Mouse (Mus musculus): ENCODE data around the gene Fmod. TPM values are rescaled to one million over a fixed set of nuclear protein-coding genes. Genes with fewer than 3 reads are reported as not detected.

Fmod gene
- total RNA-seq, 2 experiments from 2014 or later, result 17.4 to 22.2 TPM

DNA sequence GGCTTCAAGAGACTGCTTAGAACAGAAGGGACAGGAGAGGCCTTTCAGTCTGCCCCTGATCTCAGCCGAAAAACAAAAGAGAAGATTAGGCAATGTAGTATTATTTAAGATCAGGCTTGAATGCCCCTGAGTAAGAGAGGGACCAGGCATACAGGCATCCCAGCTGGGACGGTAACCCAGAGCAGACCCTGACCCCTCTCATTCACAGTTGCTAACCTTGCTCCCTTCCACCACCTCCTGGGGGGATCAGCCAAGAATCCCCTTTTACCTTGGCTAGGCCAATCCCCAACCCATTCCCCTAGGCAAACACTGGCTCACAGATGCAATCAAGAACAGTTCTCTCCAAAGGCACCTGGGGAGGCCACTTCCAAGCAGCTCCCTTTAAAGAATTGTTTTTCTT is 39.7 kb downstream of the Fmod start:
- no peak for DNase-seq

DNA sequence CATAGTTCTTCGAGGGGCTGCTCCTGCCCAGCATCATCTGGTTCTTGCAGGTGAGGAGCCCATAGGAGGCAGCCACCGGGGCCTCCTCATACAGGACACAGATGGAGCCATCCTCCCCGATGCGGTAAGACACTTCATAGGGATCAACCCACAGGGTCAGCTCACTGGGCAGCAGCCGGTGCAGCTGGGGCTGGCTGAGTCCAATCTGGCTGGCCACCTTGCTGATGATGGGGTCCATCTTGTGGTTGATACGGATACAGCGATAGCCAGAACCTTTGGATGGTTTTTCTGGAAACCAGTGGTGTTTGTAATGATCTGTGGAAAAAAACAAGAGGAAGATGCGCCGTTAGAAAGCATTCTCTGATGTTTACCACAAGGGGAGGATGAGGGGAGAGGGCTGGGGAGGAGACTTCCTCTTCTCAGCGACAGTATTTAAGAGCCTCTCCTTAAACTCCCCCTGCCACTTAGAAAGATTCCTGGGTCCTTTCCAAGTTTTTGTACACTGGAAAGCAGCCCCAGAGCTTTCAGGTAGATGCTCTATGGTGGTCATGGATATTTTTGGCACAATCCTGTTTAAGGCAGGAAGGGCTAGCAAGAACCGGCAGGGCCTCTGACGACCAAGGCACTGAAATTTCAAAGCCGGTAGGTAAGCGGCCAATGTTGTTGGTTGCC is 40.5 kb downstream of the Fmod start:
- DNase-seq, result no peak

DNA sequence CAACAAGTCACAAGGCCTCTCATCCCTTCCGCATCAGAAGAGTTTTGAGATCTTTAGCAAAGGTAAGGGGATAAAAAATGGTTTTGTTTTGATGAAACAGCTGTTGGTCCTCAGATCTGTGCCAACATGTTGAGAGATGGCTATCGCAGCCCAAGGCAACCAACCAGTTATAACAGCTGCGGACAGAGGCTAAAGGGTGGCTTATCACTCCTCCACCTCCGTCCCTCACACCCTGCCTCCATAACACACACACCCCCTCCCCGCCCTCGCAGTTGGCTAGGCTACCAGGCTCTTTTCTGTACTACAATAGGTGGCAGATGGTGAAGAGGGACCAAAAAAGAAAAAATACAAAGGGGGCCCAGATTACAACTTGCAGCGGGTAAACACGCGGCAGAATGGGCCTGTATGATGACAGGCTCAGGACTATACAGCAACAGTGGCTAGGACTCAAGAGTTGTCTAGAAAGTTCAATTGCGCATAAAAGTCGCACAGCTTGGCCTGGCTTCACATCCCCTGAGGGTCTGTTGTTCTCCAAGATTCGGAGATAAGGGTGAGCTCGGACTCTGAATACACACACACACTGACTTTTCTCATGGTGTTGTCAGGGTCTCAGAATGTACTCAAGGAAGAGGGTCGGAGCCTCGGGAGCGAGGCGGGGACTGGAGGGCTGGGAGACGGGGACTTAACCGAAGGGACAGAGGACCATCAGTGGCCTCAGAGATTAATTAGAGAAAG is 41.2 kb downstream of the Fmod start:
- DNase-seq, result peak; percentile 43

DNA sequence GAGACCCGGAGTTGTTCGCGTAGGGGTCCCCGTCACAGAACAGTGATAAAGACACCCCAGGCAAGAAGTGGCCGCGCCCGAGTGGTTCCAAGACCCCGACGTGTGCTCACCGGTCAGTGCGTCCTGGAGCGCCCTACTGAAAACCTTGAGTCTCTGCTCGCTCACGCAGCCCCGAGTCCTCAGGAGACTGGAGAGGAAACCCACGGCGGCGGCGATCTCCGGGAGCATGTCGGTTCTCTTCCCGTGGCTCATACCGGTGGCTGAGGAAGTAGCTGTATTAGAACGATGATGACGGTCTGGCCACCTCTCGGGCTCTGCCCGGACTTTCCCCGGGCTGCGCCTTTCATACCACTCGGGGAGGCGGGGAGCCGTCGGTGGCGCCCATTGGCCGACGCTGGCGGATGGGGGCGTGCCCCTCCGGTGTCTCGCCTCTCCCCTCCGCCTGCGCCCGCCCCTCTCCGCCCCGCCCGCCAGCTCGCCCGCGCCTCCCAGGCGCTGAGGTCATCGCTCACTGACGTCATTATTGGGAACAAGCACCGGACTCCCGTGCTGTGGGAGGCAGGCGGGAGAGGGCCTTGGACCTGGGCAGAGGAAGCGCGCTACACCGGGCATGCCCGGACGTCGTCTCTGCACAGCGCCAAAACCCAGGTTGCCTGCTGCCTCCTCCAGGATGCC is 41.9 kb downstream of the Fmod start, which contains the start of gene Btg2:
TSS of gene Btg2 (minus strand) at position 319 of the 675 bp plus-strand sequence.
- peak; percentile 99 for DNase-seq

DNA sequence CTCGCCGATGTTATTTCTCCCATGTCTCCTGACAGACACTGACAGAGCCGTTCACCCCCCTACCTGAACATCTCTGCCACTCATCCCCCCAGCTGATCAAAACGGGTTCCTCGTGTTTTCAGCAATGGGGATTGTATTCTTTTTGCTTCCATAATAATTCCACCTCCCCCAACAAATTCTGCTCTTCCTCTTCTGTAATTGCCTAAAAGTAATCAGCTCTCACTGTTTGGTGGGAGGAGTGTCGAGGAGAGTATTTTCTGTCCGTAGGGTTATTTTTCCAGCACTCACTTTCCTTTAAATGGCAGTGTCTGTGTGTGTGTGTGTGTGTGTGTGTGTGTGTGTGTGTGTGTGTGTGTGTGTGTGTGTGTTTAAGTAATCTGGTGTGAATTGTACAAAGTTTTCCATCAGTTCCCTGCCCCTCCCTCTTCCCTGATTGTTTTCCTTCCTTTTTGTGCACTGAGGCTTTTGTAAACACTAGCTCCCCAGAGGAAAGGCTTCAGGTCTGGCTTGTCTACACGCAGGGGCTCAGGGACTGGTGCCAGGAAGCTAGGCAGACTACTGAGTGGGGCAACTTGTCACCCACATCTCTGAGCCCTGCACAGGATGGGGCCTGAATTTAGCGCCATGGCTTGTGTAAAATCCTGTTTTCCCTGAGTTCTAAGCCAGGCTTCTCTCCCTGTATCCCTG is 42.6 kb downstream of the Fmod start:
- DNase-seq, result peak; percentile 63

DNA sequence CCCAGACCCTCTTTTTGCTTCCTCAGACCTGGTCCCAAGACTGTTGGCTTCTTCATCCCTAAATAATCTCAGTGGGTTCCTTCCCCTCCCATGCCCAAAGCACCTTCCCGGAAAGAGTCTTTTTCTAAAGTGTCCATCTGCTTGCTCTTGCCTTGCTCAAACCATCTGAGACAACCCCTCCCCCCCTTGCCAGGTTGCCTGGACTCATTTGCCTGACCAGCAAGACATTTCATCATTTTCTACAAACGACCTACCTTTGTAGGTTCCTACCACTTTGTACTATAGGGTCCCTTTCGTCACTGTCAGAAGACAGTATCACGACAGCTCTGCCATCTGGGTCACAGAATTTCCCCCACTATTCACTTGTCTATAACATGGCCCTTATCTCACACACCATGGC is 43.4 kb downstream of the Fmod start:
- no peak for DNase-seq

DNA sequence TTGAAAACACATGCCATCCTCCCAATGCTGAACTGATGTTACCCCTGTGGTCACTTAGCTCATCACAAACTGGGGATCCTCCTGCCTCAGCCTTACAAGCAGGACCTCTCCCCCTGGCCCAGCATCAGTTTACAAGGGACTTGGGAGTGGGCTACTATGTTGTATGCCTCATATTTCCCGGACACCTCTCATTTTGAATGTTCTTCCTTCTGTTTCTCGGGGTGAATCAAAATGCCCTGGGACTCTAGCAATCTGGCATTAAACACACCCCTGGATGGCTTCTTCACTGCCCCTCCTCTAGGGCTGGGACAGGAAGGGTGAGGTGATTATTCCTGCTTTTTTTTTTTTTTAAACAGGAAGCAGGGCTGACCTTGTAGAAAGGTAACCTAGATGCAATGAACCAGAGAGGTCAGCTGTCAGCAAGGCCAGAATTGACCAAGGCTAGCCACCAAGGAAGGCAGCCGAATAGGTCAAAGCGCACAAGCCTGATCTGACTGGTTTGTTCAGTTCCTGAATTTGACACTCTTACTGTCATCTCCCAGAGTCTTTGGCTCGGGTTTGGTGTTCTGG is 43.9 kb downstream of the Fmod start:
- no peak for DNase-seq

DNA sequence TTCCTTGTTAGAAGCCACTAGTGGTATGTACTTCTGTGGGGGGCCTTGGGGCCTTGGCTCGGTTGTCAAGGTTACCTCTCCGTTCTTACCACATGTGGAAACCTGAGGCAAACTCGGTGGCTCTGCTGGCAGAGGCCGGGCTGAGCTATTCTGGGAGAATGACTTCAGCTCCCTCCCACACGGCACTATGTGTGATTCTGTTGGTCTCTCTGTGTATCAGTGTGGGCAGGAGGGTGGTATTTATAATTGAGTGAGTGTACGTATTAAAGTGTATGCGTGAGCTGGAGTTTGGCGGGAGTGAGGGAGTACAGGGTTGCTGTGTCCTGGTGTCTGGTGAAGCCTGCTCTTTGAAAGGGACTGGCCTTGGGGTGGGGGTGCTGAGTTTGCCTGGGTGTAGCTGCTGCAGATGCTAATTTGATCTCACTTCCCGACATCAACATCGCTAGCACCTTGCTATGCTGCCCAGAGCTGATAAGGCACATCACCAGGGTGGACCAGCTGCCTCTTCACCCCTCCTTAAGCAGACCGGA is 46.0 kb downstream of the Fmod start:
- DNase-seq, result peak; percentile 74

DNA sequence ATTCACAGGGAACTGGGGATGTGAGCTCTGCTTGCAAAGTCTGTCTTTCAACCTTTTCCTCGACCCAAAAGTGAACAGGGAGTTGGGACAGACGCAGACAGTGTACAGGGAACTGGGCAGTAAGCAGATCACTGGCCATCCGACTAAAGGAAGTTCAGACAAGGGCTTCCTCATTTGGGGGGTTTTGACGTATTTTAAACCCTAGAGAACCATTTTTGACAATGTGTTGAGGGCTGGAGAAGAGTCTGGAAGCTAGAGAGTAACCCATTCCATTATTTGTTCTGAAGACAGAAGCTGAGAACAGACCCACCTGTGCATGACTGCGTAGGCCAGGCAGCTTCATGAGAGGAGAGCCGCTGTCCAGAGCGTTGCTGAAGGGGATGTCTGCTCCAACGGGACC is 46.6 kb downstream of the Fmod start:
- no peak for DNase-seq

DNA sequence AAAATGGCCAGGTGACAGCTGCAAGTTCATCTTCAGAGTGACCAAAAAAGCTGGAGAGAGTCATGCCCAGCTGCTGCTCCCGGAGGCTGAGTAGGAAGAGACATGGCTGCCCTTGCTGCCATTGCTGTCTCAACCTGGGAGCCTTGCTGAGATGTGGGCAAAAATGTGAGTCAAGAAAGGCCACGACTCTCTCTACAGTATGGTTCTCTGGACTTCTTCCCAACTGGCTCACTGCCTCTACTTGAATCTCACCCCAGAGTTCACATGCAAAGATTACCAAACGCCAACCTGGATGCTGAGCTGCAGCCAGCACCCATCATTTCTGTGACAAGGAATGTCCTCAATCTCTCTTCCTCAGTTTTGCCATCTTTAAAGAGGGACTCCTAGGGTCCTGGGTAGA is 47.1 kb downstream of the Fmod start:
- DNase-seq, result peak; percentile 48

DNA sequence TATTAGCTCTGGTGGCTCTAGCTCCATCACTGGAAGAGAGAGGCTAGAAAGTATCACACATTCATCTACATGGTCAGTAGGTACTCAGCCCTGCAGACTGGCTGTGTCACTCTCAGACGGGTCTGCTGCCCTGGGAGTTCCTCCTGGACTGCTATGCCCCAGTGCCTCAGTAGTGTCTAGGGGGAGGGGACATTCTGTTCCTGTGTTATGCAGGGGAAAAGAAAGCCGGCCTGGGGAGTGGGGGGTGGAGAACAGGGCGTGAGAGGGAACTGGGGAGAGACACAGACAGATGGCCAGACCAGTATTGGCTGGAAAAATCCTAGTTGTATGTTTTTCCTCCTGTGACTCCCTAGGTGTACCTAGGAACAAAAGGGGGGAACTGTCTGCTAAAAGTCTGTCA is 49.0 kb downstream of the Fmod start:
- no peak for DNase-seq

DNA sequence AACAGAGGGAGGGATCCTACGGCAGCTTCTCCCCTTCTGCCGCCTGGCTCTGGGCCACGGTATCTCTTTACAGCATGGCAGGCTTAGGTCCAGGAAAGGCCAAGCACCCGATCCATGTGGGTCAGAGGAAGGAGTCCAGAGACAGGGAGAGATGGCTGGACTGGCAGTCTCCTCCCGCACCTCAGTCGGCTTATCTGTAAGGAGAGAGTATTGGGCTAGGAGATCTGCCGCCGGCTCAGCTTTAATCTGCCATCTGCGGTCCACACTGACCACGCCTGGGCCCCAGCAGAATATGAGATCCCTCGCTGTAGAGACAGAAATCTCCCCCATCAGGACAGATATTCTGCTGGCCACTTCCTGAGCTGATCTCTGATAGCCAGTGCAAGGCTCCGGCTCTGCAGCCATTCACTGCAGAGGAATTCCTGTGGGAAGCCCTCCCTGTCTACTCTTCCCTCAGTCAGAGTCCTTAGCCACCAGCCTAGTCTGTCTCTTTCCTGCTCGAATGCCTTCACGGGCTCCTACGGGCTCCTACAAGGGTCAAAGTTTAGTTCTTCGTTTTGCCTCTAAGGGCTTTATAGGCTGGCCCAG is 49.9 kb downstream of the Fmod start:
- peak; percentile 34 for DNase-seq

DNA sequence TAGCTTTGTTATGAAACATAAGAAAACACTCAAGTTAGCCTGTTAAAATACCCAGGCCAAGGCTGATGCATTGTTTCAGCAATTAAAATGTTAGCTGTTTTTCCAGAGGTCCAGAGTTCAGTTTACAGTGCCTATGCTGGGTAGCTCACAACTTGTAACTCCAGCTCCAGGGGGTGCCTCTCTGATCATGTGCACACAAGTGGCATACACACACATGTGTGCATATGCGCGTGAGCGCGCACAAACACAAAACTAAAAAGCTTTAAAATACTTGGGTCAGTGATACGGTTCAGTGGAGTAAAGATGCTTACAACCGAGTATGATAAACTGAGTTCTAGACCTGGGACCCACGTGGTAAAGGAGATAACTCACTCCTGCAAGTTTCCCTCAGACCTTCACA is 52.0 kb downstream of the Fmod start:
- DNase-seq, result no peak

DNA sequence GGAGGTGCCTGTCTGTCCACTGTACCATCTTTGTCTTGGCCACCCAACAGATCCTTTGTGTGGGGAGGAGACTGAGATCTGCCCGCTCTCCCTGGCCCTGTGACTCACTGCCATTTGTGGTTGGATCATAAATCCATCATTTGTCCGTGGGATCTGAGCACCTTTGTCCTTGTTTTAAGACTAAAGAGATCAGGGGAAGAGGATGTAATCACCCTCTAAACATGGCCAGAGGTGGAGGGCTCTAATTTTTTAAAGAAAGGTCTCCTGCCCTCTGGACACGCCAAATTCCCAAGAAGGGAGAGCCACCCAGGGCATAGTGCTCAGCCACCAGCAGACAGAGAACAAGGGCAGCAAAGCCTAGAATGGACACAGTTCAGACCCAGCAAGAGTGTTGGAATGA is 54.8 kb downstream of the Fmod start:
- no peak for DNase-seq

DNA sequence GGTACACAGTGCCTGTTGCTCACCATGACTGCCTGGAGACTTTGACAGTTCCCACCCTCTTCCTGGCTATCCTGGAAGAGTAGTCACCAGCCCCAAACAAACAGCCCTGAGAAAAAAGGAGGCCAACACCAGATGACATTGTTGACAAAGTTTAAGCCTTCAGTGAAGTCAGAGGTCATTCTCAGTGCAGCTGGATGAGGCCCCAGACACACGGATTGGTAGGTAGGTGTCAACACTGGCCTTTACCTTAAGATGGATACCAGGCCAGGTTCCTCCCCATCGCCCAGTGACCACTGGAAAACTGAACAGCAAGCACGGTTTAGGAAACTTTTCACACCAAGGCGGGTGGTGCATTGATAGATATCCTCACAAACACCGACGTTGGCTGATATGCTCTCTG is 55.3 kb downstream of the Fmod start:
- DNase-seq, result peak; percentile 14

DNA sequence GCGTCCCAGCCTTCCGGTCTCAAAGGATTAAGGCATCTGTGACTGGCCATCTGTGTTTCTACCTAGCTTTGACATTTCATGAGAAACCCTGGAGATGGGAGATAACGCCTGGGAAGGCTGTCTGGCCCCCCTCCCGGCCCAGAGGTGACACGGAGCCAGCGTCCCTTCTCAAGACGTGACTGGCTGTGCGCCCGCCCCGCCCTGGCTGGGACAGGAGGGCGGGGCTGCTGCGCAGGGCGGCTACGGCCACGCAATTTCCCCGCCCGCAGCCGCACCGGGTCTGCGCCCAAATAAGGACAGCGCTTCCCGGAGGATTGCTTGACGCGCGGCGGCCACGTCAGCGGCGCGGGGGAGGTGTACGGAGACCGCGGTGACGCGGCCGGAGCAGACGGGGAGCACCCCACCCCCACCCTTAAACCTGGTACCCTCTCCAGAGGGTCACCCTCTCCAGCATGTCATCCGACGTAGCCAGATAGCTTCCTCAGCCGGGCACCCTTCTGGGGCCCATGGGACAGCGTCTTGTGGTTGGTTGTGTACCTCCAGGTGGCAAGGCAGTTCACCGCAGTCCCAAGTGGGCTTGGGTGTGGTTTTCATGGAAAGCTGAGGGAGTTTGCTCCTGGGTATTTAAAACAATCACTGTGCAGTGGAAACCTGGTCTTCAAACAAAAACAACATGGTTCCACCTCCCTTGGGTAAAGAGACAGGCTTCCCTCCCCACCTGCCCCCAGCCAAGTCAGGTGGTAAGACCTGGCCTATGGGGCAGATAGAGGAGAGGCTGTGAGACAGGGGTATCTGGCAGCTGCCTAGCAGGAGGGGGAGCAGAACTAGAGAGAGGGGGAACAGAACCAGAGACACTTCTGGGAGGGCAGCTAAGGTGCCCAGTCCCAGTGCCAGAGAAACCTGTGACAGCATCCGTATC is 56.1 kb downstream of the Fmod start:
- peak; percentile 97 for DNase-seq

DNA sequence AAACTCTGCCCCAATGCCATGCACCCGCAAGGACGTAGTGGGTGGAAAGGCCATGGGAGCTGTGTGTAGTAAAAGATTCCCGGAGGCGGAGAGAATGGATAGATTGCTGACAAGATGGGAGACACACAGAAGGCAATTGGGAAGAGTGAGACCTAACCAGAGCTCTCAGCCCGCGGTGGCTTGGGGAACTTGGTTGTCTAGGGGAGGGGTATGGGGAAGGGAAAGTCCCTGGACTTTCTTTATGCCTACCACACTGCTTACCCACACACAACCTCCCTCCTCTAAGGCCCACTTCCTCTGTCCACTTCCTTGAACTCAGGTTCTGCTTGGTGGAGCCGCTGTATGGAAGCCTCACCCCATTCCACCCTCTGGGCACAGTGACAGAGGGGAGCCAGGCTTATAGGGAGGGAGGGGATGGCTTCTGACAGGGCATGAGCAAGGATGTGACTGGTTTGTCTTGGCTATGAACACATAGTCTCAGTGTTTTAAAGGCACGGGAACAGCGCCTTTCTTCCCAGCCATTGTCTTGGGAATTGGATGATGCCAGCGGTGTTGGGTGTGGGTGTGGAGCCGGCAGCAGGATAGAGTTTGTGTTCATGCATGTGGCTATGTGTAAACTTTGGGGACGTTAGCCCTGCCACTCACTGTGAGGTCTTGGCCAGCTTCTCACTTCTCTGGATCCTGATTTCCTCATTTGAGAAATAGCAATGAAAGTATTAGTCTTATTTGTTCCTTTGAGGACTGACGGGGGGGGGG is 56.9 kb downstream of the Fmod start:
- DNase-seq, result peak; percentile 46

DNA sequence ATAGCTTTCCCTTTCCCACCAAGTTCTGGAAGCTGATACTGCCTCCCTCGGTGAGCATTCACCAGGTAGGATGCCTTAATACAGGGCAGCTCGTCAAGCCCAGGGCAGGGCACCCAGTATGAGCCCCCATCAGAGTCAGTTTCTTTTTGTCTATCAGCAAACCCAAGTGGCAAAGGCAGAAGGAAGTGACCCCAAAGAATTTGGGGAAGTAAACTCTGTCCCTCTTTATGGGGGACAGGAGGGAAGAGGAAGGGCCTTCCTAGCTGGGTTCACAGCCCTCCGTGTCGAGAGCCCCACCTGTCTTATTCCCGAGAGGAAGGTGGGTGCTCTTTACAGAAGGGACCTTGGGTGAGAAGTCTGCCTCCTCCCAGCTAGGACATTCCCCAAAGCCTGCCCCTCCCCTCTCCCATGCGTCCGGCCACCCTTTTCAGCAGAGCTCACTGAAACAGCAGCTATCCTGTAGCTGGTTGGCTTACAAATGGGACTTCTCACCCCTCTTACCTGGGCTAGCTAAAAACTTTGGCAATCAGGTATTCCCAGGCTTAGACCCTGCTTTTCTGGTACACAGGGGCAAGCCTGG is 58.1 kb downstream of the Fmod start:
- DNase-seq, result no peak

DNA sequence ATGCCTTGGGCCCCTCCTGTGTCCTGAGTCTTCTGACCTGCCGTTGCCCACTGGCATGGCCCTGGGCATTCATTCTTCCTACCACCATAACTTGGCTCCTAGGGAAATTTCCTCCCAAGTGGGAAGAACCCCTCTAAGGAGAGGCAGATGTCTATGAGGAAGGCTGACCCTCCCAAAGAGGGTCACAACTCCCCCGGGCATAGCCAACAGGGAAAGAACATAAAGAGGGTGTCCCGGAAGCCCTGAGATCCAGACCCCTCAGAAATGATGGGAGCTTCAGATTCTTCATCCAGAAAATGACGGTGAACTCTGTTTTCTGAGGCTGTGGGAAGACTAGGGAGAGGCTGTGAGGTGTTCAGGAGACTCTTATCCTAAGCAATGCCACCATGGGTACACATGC is 58.7 kb downstream of the Fmod start:
- no peak for DNase-seq
